Mouse (Mus musculus) layer of hippocampus, adult 8-10 months (tissue): ENCODE results near the gene Olfr56. TPM values are rescaled to one million over a fixed set of nuclear protein-coding genes. Genes with fewer than 3 reads are reported as not detected.
"Not testable (repeated sequence)": the region's sequence is repeated elsewhere in the genome, so short reads cannot be mapped to it uniquely, and the experiment has no call there.

ENCODE experiments used
- DNase-seq, 2 experiments: peaks; one replicate each; pipeline ENCODE4 v3.0.0; 2022; ENCODE audit warnings: low spot score in 2 of 2
- total RNA-seq, 4 experiments: library from RNA; stranded (reverse); gene quantifications; 2 replicates each; pipeline ENCODE4 v1.2.4; 2022

Olfr56 gene
- total RNA-seq: not detected

- DNase-seq: not testable (repeated sequence)
Observed at GRCm38 (mm10) chr11:48978240-48978939, at the start of gene Olfr56. Gene Olfr56 (plus strand): TSS chr11:48978889.

- not testable (repeated sequence) for DNase-seq
Observed at GRCm38 (mm10) chr11:48933422-48933821, 45.3 kb upstream of the Olfr56 start.

GRCm38 (mm10) chr11:48933923-48934322 is 44.8 kb upstream of the Olfr56 start:
- DNase-seq: not testable (repeated sequence)

GRCm38 (mm10) chr11:48935291-48935690 is 43.4 kb upstream of the Olfr56 start:
- DNase-seq: not testable (repeated sequence)

GRCm38 (mm10) chr11:48939286-48939685 is 39.4 kb upstream of the Olfr56 start:
- not testable (repeated sequence) for DNase-seq

GRCm38 (mm10) chr11:48946090-48946489 is 32.6 kb upstream of the Olfr56 start, which contains the start of gene Psme2b:
Gene Psme2b (minus strand): TSS chr11:48946190.
- not testable (repeated sequence) for DNase-seq

GRCm38 (mm10) chr11:48974686-48975085 is 4.0 kb upstream of the Olfr56 start:
- DNase-seq: not testable (repeated sequence)

GRCm38 (mm10) chr11:48979251-48979650 is 562 bp downstream of the Olfr56 start, which contains the start of gene 9930111J21Rik1:
Gene 9930111J21Rik1 (minus strand): TSS chr11:48979398.
- DNase-seq: not testable (repeated sequence)

- not testable (repeated sequence) for DNase-seq
Observed at GRCm38 (mm10) chr11:48980052-48980451, 1.4 kb downstream of the Olfr56 start.

GRCm38 (mm10) chr11:48982848-48983247 is 4.2 kb downstream of the Olfr56 start:
- DNase-seq: not testable (repeated sequence)

GRCm38 (mm10) chr11:48988219-48988618 is 9.5 kb downstream of the Olfr56 start:
- not testable (repeated sequence) for DNase-seq

GRCm38 (mm10) chr11:48989981-48990380 is 11.3 kb downstream of the Olfr56 start:
- DNase-seq: not testable (repeated sequence)

GRCm38 (mm10) chr11:48991740-48992520 is 13.2 kb downstream of the Olfr56 start, which contains the start of gene Gm12185:
Gene Gm12185 (minus strand): TSS chr11:48992226.
- not testable (repeated sequence) for DNase-seq

- DNase-seq: not testable (repeated sequence)
Observed at GRCm38 (mm10) chr11:48993296-48993695, 14.6 kb downstream of the Olfr56 start.

- not testable (repeated sequence) for DNase-seq
Observed at GRCm38 (mm10) chr11:48994018-48994417, 15.3 kb downstream of the Olfr56 start, which contains the start of gene Tgtp1. Gene Tgtp1 (minus strand): TSS chr11:48994172.

GRCm38 (mm10) chr11:49000411-49000810 is 21.7 kb downstream of the Olfr56 start:
- not testable (repeated sequence) for DNase-seq

- DNase-seq: not testable (repeated sequence)
Observed at GRCm38 (mm10) chr11:49006317-49006716, 27.6 kb downstream of the Olfr56 start.

GRCm38 (mm10) chr11:49006785-49007184 is 28.1 kb downstream of the Olfr56 start:
- not testable (repeated sequence) for DNase-seq

- DNase-seq: not testable (repeated sequence)
Observed at GRCm38 (mm10) chr11:49012074-49012473, 33.4 kb downstream of the Olfr56 start.

- not testable (repeated sequence) for DNase-seq
Observed at GRCm38 (mm10) chr11:49050064-49050463, 71.4 kb downstream of the Olfr56 start.

- not testable (repeated sequence) for DNase-seq
Observed at GRCm38 (mm10) chr11:49051093-49051891, 72.6 kb downstream of the Olfr56 start, which contains the start of gene 9930111J21Rik2. Gene 9930111J21Rik2 (minus strand): TSS chr11:49051242.
